In genomic region chr5:134525971-134526711, GRCm38 (mm10) we compare ENCODE assay signal across 12 mouse cellular contexts. TPM values are rescaled to one million over a fixed set of nuclear protein-coding genes. Genes with fewer than 3 reads are reported as not detected.
DNase-seq lines count a peak whose midpoint lies in the region; ATAC-seq and TF ChIP-seq lines count a peak whose summit lies in the region.
"Had no signal": no experiment of that assay in that cellular context is flagged by ENCODE, and none has a peak within 500 bp of the region (broad histone marks: within the 10 kb centered on the region; RNA-seq: fewer than 3 reads in every experiment).

No protein-coding gene starts in this region.

- H3K4me3 ChIP-seq in layer of hippocampus, adult 2 months, result no peak overlapping the region
- H3K4me3 ChIP-seq: hindbrain, embryonic 13.5 days; liver, embryonic 15.5 days had no signal

- peak; percentile 60 for TF ChIP-seq CTCF in layer of hippocampus, adult 2 months (conservative IDR thresholded peaks at IDR 0.05)

- no peak for ATAC-seq in megakaryocyte-erythroid progenitor cell, adult 5-6 weeks (replicated peaks; ENCODE audit: low FRiP score, low TSS enrichment, poor library complexity, severe bottlenecking)
- ATAC-seq: midbrain, embryonic 16.5 days had no signal

- H3K27ac ChIP-seq in layer of hippocampus, adult 2 months, result no peak overlapping the region
- H3K27ac ChIP-seq: hindbrain, embryonic 13.5 days; liver, embryonic 15.5 days had no signal

- intact Hi-C loops in heart, postnatal 14 days (cut with DNase I), result no loop called here

- DNase-seq in layer of hippocampus, adult 2 months (ENCODE audit: low spot score in 2 of 2), result no peak
- DNase-seq in layer of hippocampus, postnatal 36 days, result no peak
- DNase-seq in 416B (ENCODE audit: low read depth) (peak; percentile 36), ES-CJ7 (ENCODE audit: low read depth, low spot score) (peak; percentile 70)
- peak; percentile 64 for DNase-seq in cerebellum, adult 8-10 months
- no peak for DNase-seq in heart, postnatal 14 days
- no peak for DNase-seq in urinary bladder, adult 18-20 months (ENCODE audit: low spot score in 2 of 2)

RNA-seq across cellular contexts. Expression of gene Clip2, which starts 26.1 kb away (rescaled TPM):
- total RNA-seq in layer of hippocampus, adult 2 months (2021), result 10 to 100 TPM; 90.0 to 99.3 TPM
- 100 to 1,000 TPM in 1 of 2 experiments, 10 to 100 TPM in 1; 96.7 to 105 TPM for total RNA-seq in layer of hippocampus, postnatal 36 days (2021)
- 10 to 100 TPM; 10.2 to 10.3 TPM for total RNA-seq in heart, postnatal 14 days (2021)
- total RNA-seq in megakaryocyte-erythroid progenitor cell, adult 5-6 weeks (2014; fragmentation: Nextera tagmentation), result 4.6 and 5.6 TPM in 2 replicates
- 7.0 and 8.3 TPM in 2 replicates for total RNA-seq in megakaryocyte-erythroid progenitor cell, adult 5-6 weeks (2017)

RNA-seq across cellular contexts. Expression of gene Syna, which starts 33.8 kb away (rescaled TPM):
- 1 to 10 TPM; 5.4 to 6.8 TPM for total RNA-seq in layer of hippocampus, adult 2 months (2021)
- 1 to 10 TPM; 5.1 to 5.2 TPM for total RNA-seq in layer of hippocampus, postnatal 36 days (2021)
- total RNA-seq in heart, postnatal 14 days (2021), result not detected
- not detected in 2 replicates for total RNA-seq in megakaryocyte-erythroid progenitor cell, adult 5-6 weeks (2014; fragmentation: Nextera tagmentation)
- total RNA-seq in megakaryocyte-erythroid progenitor cell, adult 5-6 weeks (2017), result not detected in 2 replicates
- total RNA-seq: common myeloid progenitor, adult 5-6 weeks had no signal

RNA-seq across cellular contexts. Expression of gene Rfc2, which starts 55.0 kb away (rescaled TPM):
- 10 to 100 TPM; 48.1 to 55.6 TPM for total RNA-seq in layer of hippocampus, adult 2 months (2021)
- total RNA-seq in layer of hippocampus, postnatal 36 days (2021), result 10 to 100 TPM; 50.0 to 50.5 TPM
- total RNA-seq in heart, postnatal 14 days (2021), result 10 to 100 TPM; 26.5 to 28.3 TPM
- total RNA-seq in megakaryocyte-erythroid progenitor cell, adult 5-6 weeks (2014; fragmentation: Nextera tagmentation), result 241 and 279 TPM in 2 replicates
- 113 and 125 TPM in 2 replicates for total RNA-seq in megakaryocyte-erythroid progenitor cell, adult 5-6 weeks (2017)

Comparison
In these comparisons a context has a peak if more than half of its experiments do, and no peak if none do; other contexts are left out.
1. DNase-seq: peak in 416B (single experiment), ES-CJ7 (single experiment) and cerebellum, adult 8-10 months (single experiment); none in layer of hippocampus, adult 2 months (0 of 2), layer of hippocampus, postnatal 36 days (0 of 2), heart, postnatal 14 days (0 of 2) and urinary bladder, adult 18-20 months (0 of 2).
2. RNA of gene Clip2, which starts 26.1 kb away (total RNA-seq): 96.7 to 105 TPM in layer of hippocampus, postnatal 36 days and 90.0 to 99.3 TPM in layer of hippocampus, adult 2 months; 10.2 to 10.3 TPM in heart, postnatal 14 days and 4.6 to 8.3 TPM in megakaryocyte-erythroid progenitor cell, adult 5-6 weeks; every median in the first group is over 4 times any median in the second.
3. RNA of gene Syna, which starts 33.8 kb away (total RNA-seq): 5.4 to 6.8 TPM in layer of hippocampus, adult 2 months and 5.1 to 5.2 TPM in layer of hippocampus, postnatal 36 days; not detected in heart, postnatal 14 days and not detected in megakaryocyte-erythroid progenitor cell, adult 5-6 weeks; every median in the first group is over 4 times any median in the second.